Mouse (Mus musculus) bone marrow macrophage, adult 2 months (primary cell): ENCODE measurements around the gene Lce1k.

Source experiments
- CTCF ChIP-seq: IDR thresholded peaks from 2 replicates; pipeline ENCODE4 v1.5.1; 2012; ENCODE audit warnings: low read depth, mild to moderate bottlenecking, low read length, moderate library complexity
- POLR2A ChIP-seq: IDR thresholded peaks from 2 replicates; pipeline ENCODE4 v1.6.1; 2012; ENCODE audit warnings: mild to moderate bottlenecking, low read depth, low read length, borderline replicate concordance

GRCm38 (mm10) chr3:92790414-92790813 is 17.3 kb downstream of the Lce1k start, which contains the start of gene Lce1j:
- TF ChIP-seq CTCF: no peak
- no peak for TF ChIP-seq POLR2A
